Mouse (Mus musculus): Measurements from ENCODE around the gene Aamdc. TPM values are rescaled to one million over a fixed set of nuclear protein-coding genes. Genes with fewer than 3 reads are reported as not detected.

Gene Aamdc
- total RNA-seq, 2 experiments from 2014 or later = 1.0 to 5.2 TPM

GRCm38 (mm10) chr7:97535531-97535930 lies 43.8 kb downstream of the Aamdc start:
- no peak for ATAC-seq (replicated peaks; ENCODE audit: low FRiP score, poor library complexity, severe bottlenecking)

DNA sequence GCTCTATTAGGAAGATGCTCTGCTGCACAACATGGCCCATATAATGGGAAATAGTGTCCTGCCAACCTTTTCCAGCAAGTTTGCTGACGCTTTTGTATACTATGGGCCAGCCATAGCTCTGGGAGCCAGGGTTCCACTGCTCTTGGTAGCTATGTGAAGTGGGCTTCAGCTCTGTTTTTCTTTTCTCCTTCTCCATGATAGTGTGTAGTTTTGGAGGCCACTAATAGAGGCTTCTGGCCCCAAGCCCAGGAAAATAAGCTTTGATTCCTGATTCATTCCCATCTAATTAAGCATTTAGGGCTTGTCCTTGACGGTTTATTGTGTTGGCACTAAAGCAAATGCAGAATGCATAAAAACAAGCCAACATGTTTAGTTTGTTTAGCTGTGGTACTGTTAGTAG lies 59.4 kb downstream of the Aamdc start:
- no peak for ATAC-seq (replicated peaks; ENCODE audit: low FRiP score, poor library complexity, severe bottlenecking)

GRCm38 (mm10) chr7:97514786-97515185 lies 64.5 kb downstream of the Aamdc start:
- no peak for ATAC-seq (replicated peaks; ENCODE audit: low FRiP score, poor library complexity, severe bottlenecking)

- ATAC-seq (replicated peaks; ENCODE audit: low FRiP score, poor library complexity, severe bottlenecking) = no peak
Measured at GRCm38 (mm10) chr7:97500555-97501209, 78.6 kb downstream of the Aamdc start.

Other genes starting within 250 kb of the Aamdc start
- gene Usp35, start 247.5 kb downstream of the Aamdc start, total RNA-seq (2015; ENCODE audit: low replicate concordance) = 0.38 TPM in 1 of 2 replicates, not detected in the other
- gene Usp35, start 247.5 kb downstream of the Aamdc start, total RNA-seq (2017; ENCODE audit: low replicate concordance) = 0.26 and 0.28 TPM in 2 replicates
- 0.42 TPM in 1 of 2 replicates, not detected in the other for gene Kctd21, start 247.2 kb downstream of the Aamdc start, total RNA-seq (2015; ENCODE audit: low replicate concordance)
- 0.14 and 0.43 TPM in 2 replicates for gene Kctd21, start 247.2 kb downstream of the Aamdc start, total RNA-seq (2017; ENCODE audit: low replicate concordance)
- 9.4 and 25.7 TPM in 2 replicates for gene Alg8, start 207.9 kb downstream of the Aamdc start, total RNA-seq (2015; ENCODE audit: low replicate concordance)
- gene Alg8, start 207.9 kb downstream of the Aamdc start, total RNA-seq (2017; ENCODE audit: low replicate concordance) = 2.9 and 10.2 TPM in 2 replicates
- 53.5 and 57.6 TPM in 2 replicates for gene Ndufc2, start 179.5 kb downstream of the Aamdc start, total RNA-seq (2015; ENCODE audit: low replicate concordance)
- 20.5 and 80.0 TPM in 2 replicates for gene Ndufc2, start 179.5 kb downstream of the Aamdc start, total RNA-seq (2017; ENCODE audit: low replicate concordance)
- gene Thrsp, start 161.8 kb downstream of the Aamdc start, total RNA-seq (2015; ENCODE audit: low replicate concordance) = not detected in 2 replicates
- not detected in 2 replicates for gene Thrsp, start 161.8 kb downstream of the Aamdc start, total RNA-seq (2017; ENCODE audit: low replicate concordance)
- 26.1 and 51.9 TPM in 2 replicates for gene Kctd14, start 128.2 kb downstream of the Aamdc start, total RNA-seq (2015; ENCODE audit: low replicate concordance)
- gene Kctd14, start 128.2 kb downstream of the Aamdc start, total RNA-seq (2017; ENCODE audit: low replicate concordance) = 22.4 and 34.0 TPM in 2 replicates
- 30.9 and 39.2 TPM in 2 replicates for gene Ints4, start 98.5 kb downstream of the Aamdc start, total RNA-seq (2015; ENCODE audit: low replicate concordance)
- 11.2 and 19.9 TPM in 2 replicates for gene Ints4, start 98.5 kb downstream of the Aamdc start, total RNA-seq (2017; ENCODE audit: low replicate concordance)
- gene Rsf1, start 392 bp upstream of the Aamdc start, total RNA-seq (2015; ENCODE audit: low replicate concordance) = 11.0 and 14.0 TPM in 2 replicates
- 21.8 and 27.5 TPM in 2 replicates for gene Rsf1, start 392 bp upstream of the Aamdc start, total RNA-seq (2017; ENCODE audit: low replicate concordance)
- gene Clns1a, start 117.1 kb upstream of the Aamdc start, total RNA-seq (2015; ENCODE audit: low replicate concordance) = 10.2 and 28.0 TPM in 2 replicates
- 27.5 and 32.1 TPM in 2 replicates for gene Clns1a, start 117.1 kb upstream of the Aamdc start, total RNA-seq (2017; ENCODE audit: low replicate concordance)
- gene Aqp11, start 158.8 kb upstream of the Aamdc start, total RNA-seq (2015; ENCODE audit: low replicate concordance) = 3.5 TPM in 1 of 2 replicates, not detected in the other
- 0.34 and 2.1 TPM in 2 replicates for gene Aqp11, start 158.8 kb upstream of the Aamdc start, total RNA-seq (2017; ENCODE audit: low replicate concordance)
- gene Pak1, start 209.0 kb upstream of the Aamdc start, total RNA-seq (2015; ENCODE audit: low replicate concordance) = 13.6 and 14.0 TPM in 2 replicates
- gene Pak1, start 209.0 kb upstream of the Aamdc start, total RNA-seq (2017; ENCODE audit: low replicate concordance) = 9.3 and 14.5 TPM in 2 replicates